9 mouse cellular contexts compared by ENCODE assay signal in genomic region chr6:89339447-89339846, GRCm38 (mm10). TPM values are rescaled to one million over a fixed set of nuclear protein-coding genes. Genes with fewer than 3 reads are reported as not detected.
A peak's percentile ranks its signal among the peaks of the same experiment; 100 is the strongest.
DNase-seq lines count a peak whose midpoint lies in the region; ATAC-seq and TF ChIP-seq lines count a peak whose summit lies in the region.
"Had no signal": no experiment of that assay in that cellular context is flagged by ENCODE, and none has a peak within 500 bp of the region (broad histone marks: within the 10 kb centered on the region; RNA-seq: fewer than 3 reads in every experiment).

No protein-coding gene starts in this region.

- no peak for TF ChIP-seq POLR2A in thymus, adult 2 months (IDR thresholded peaks at IDR 0.05; ENCODE audit: control insufficient read depth, extremely low read depth, insufficient read depth, low read length, poor library complexity)

- H3K9me3 ChIP-seq in kidney, embryonic 16.5 days (ENCODE audit: low read length) = no peaks in the 10 kb centered on the region
- no peaks in the 10 kb centered on the region for H3K9me3 ChIP-seq in forebrain, embryonic 13.5 days (replicated peaks)
- H3K9me3 ChIP-seq: liver, embryonic 13.5 days had no signal

- H3K27me3 ChIP-seq in kidney, embryonic 16.5 days (ENCODE audit: insufficient read depth, low read length) = no peaks in the 10 kb centered on the region
- H3K27me3 ChIP-seq in forebrain, embryonic 13.5 days = no peaks in the 10 kb centered on the region
- H3K27me3 ChIP-seq in thymus, adult 2 months (ENCODE audit: control insufficient read depth, insufficient read depth, low read length) = no peaks in the 10 kb centered on the region
- H3K27me3 ChIP-seq: liver, embryonic 13.5 days had no signal

- peak; percentile 47 for DNase-seq in kidney, adult 18-20 months
- DNase-seq in adrenal gland, adult (ENCODE audit: inconsistent age in 2 of 2, low spot score in 1 of 2) = peak; percentile 77 to 94
- peak; percentile 82 to 83 for DNase-seq in heart, adult 18-20 months
- DNase-seq in layer of hippocampus, adult 8-10 months (ENCODE audit: low spot score in 2 of 2) = peak; percentile 58 to 67
- DNase-seq in thymus, adult 2 months = no peak
- DNase-seq in yolk sac, embryonic 10.5 days (ENCODE audit: low spot score) = no peak
- DNase-seq: liver, embryonic 13.5 days had no signal

- peaks cover 80% of the 10 kb centered on the region for H3K36me3 ChIP-seq in kidney, embryonic 16.5 days (ENCODE audit: insufficient read depth, low read length)
- H3K36me3 ChIP-seq in forebrain, embryonic 13.5 days (ENCODE audit: poor library complexity, severe bottlenecking) = peaks cover 96% of the 10 kb centered on the region
- no peaks in the 10 kb centered on the region for H3K36me3 ChIP-seq in thymus, adult 2 months (ENCODE audit: control insufficient read depth, insufficient read depth, low read length)

- no peak overlapping the region for H3K4me2 ChIP-seq in kidney, embryonic 16.5 days (replicated peaks; ENCODE audit: low read depth, low read length)
- no peak overlapping the region for H3K4me2 ChIP-seq in forebrain, embryonic 13.5 days
- H3K4me2 ChIP-seq: liver, embryonic 13.5 days had no signal

- peaks cover 5% of the 10 kb centered on the region for H3K4me1 ChIP-seq in kidney, embryonic 16.5 days (ENCODE audit: insufficient read depth, low read length)
- peaks cover 13% of the 10 kb centered on the region for H3K4me1 ChIP-seq in forebrain, embryonic 13.5 days
- peaks cover 3% of the 10 kb centered on the region for H3K4me1 ChIP-seq in thymus, adult 2 months (replicated peaks; ENCODE audit: control insufficient read depth, insufficient read depth, low read length)

- 81% methylated on average over 2 of the region's 2 CpGs for WGBS in kidney, embryonic 16.5 days
- 90% methylated on average over 2 of the region's 2 CpGs for WGBS in forebrain, embryonic 13.5 days
- WGBS in thymus, adult 2 months = 95% methylated on average over 2 of the region's 2 CpGs

- H3K27ac ChIP-seq in kidney, embryonic 16.5 days (ENCODE audit: low read length) = no peak overlapping the region
- H3K27ac ChIP-seq in forebrain, embryonic 13.5 days = no peak overlapping the region
- H3K27ac ChIP-seq in thymus, adult 2 months (ENCODE audit: control insufficient read depth, insufficient read depth, low read length) = no peak overlapping the region
- H3K27ac ChIP-seq: liver, embryonic 13.5 days had no signal

- TF ChIP-seq CTCF in thymus, adult 2 months (IDR thresholded peaks at IDR 0.05; ENCODE audit: borderline replicate concordance, control insufficient read depth, extremely low read depth, insufficient read depth, low read length, poor library complexity) = no peak

- H3K9ac ChIP-seq in kidney, embryonic 16.5 days (replicated peaks; ENCODE audit: low read length) = no peak overlapping the region
- no peak overlapping the region for H3K9ac ChIP-seq in forebrain, embryonic 13.5 days
- H3K9ac ChIP-seq: liver, embryonic 13.5 days had no signal

- no peak overlapping the region for H3K4me3 ChIP-seq in kidney, embryonic 16.5 days (ENCODE audit: low read length)
- H3K4me3 ChIP-seq in forebrain, embryonic 13.5 days = no peak overlapping the region
- H3K4me3 ChIP-seq in thymus, adult 2 months (ENCODE audit: control insufficient read depth, insufficient read depth, low read length) = no peak overlapping the region
- H3K4me3 ChIP-seq: liver, embryonic 13.5 days had no signal

- no peak for ATAC-seq in kidney, embryonic 16.5 days (ENCODE audit: low FRiP score, low TSS enrichment)
- no peak for ATAC-seq in forebrain, embryonic 13.5 days

RNA-seq across cellular contexts. Expression of gene Plxna1, which starts 23.0 kb away (rescaled TPM):
- polyA plus RNA-seq in kidney, embryonic 16.5 days (2015; fragmentation: Nextera tagmentation; extraction: Ambion mirVana) = 12.1 and 19.5 TPM in 2 replicates
- 10 to 100 TPM; 21.3 to 22.7 TPM for total RNA-seq in heart, adult 18-20 months (2021)
- total RNA-seq in layer of hippocampus, adult 8-10 months (2022) = 100 to 1,000 TPM in 2 of 4 experiments, 10 to 100 TPM in 2; 88.9 to 130 (median 110) TPM
- polyA plus RNA-seq in forebrain, embryonic 13.5 days (2015; fragmentation: Nextera tagmentation; extraction: Ambion mirVana) = 34.8 and 37.4 TPM in 2 replicates
- polyA plus RNA-seq in thymus, adult 2 months (2012; rRNA removed) = 49.1 and 51.5 TPM in 2 replicates

Comparison
In these comparisons a context has a peak if more than half of its experiments do, and no peak if none do; other contexts are left out.
1. DNase-seq: peak in kidney, adult 18-20 months (single experiment), adrenal gland, adult (2 of 2), heart, adult 18-20 months (2 of 2) and layer of hippocampus, adult 8-10 months (2 of 2); none in thymus, adult 2 months (single experiment) and yolk sac, embryonic 10.5 days (single experiment).